Mouse (Mus musculus) thymus, adult 2 months (tissue): ENCODE results near the gene Ube2b. TPM values are rescaled to one million over a fixed set of nuclear protein-coding genes. Genes with fewer than 3 reads are reported as not detected.

Experiments
- DNase-seq: peaks from one replicate; pipeline ENCODE4 v3.0.0; 2021
- H3K27ac ChIP-seq: fragments of 200-500 bp; 2 replicates; pipeline ENCODE4 v1.5.1; 2012; ENCODE audit warnings: low read length, control low read depth; ENCODE audit not compliant: control insufficient read depth, insufficient read depth
- H3K27me3 ChIP-seq: fragments of 200-500 bp; 2 replicates; pipeline ENCODE4 v1.6.1; 2012; ENCODE audit warnings: mild to moderate bottlenecking, low read length, moderate library complexity, mixed read lengths; ENCODE audit not compliant: control insufficient read depth, insufficient read depth
- H3K36me3 ChIP-seq: fragments of 200-500 bp; 2 replicates; pipeline ENCODE4 v1.6.1; 2012; ENCODE audit warnings: mild to moderate bottlenecking, low read length, moderate library complexity; ENCODE audit not compliant: control insufficient read depth, insufficient read depth
- H3K4me1 ChIP-seq: fragments of 200-500 bp; replicated peaks from 2 replicates; pipeline ENCODE4 v1.6.1; 2012; ENCODE audit warnings: low read length; ENCODE audit not compliant: control insufficient read depth, insufficient read depth
- H3K4me3 ChIP-seq: fragments of 200-500 bp; 2 replicates; pipeline ENCODE4 v1.5.1; 2012; ENCODE audit warnings: mild to moderate bottlenecking, low read length, control low read depth, moderate library complexity; ENCODE audit not compliant: control insufficient read depth, insufficient read depth
- CTCF ChIP-seq: fragments of 200-500 bp; IDR thresholded peaks from 2 replicates; pipeline ENCODE4 v1.5.1; 2012; ENCODE audit warnings: mild to moderate bottlenecking, control low read depth, low read length, moderate library complexity, borderline replicate concordance; ENCODE audit not compliant: control insufficient read depth, poor library complexity, insufficient read depth; ENCODE audit errors: extremely low read depth
- POLR2A ChIP-seq: fragments of 200-500 bp; IDR thresholded peaks from 2 replicates; pipeline ENCODE4 v1.6.1; 2012; ENCODE audit warnings: mild to moderate bottlenecking, low read length, control low read depth, moderate library complexity; ENCODE audit not compliant: control insufficient read depth, poor library complexity, insufficient read depth; ENCODE audit errors: extremely low read depth
- WGBS: fragments of 180-500 bp; shearing (Covaris S2); methylation state at CpG from one replicate; pipeline ENCODE4 v1.1.7; 2018; 5-methylcytosine and 5-hydroxymethylcytosine counted together
- polyA plus RNA-seq: library from polyadenylated mRNA; depleted of rRNA; stranded (reverse); fragments of >200 nt; gene quantifications from 2 replicates; pipeline ENCODE4 v1.2.3, GENCODE M21; 2012

The Ube2b gene
- polyA plus RNA-seq, 1 experiment: 72.5 TPM

- WGBS: 91% methylated on average over 2 of the region's 2 CpGs
- Histone ChIP-seq H3K27ac (no peak overlapping the region), H3K36me3 (peaks cover 48% of the 10 kb centered on the region), H3K27me3 (no peaks in the 10 kb centered on the region), H3K4me1 (peaks cover 22% of the 10 kb centered on the region), H3K4me3 (no peak overlapping the region)
- TF ChIP-seq CTCF: no peak
- TF ChIP-seq POLR2A: no peak
- DNase-seq: no peak
Measured at GRCm38 (mm10) chr11:51969511-51969910, 31.1 kb downstream of the Ube2b start.

GRCm38 (mm10) chr11:51968896-51969295 lies 31.7 kb downstream of the Ube2b start:
- Histone ChIP-seq H3K4me3 (no peak overlapping the region), H3K27ac (peak overlapping the region; percentile 30; the same call in 1 of the 2 replicates), H3K27me3 (no peaks in the 10 kb centered on the region), H3K4me1 (peaks cover 23% of the 10 kb centered on the region), H3K36me3 (peaks cover 43% of the 10 kb centered on the region)
- TF ChIP-seq CTCF (no peak), POLR2A (no peak)
- 83% methylated on average over 9 of the region's 9 CpGs for WGBS
- no peak for DNase-seq

DNA sequence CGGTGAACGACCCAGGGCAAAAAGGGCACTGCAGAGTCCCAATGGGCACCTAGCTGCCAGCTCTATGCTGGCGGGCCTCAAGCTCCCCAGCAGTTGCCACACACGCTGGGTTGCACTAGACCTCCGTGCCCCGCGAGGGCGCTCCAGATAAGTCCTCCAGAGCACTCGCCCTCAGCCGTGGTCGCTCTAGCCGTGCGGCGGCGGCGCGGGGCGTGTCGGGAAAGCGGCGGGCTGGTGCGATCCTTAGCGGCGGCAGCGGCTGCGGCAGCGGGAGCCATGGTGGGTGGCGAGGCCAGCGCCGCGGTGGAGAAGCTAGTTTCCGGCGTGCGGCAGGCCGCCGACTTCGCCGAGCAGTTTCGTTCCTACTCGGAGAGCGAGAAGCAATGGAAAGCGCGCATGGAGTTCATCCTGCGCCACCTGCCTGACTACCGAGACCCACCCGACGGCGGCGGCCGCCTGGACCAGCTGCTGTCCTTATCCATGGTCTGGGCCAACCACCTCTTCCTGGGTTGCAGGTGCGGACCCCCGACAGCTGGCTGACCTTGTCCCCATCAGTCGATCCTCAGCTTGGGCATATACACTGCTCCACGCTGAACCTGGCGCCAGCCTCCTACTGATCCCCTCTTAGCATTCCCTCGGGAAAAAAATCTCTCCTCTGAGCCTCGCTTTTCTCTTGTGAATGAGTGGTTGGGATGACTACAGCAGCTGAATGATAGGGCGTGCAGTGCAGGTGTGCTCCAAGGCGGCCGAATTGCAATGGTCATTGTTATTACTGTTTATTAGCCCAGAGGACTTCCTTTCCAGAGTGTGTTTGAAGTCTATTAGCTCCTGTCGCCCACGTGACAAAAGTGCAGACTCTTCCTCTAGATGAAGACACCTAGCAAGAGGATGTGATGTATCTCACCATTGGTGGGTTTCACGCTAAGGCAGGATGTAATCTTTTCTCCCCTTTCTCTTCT lies 32.8 kb downstream of the Ube2b start, which contains the start of gene Cdkn2aipnl:
Gene Cdkn2aipnl (plus strand): TSS at position 219 of the 959 bp plus-strand sequence.
- TF ChIP-seq CTCF: peak; percentile 98
- 0 out of 2 replicates have a peak, but pooled peaks have one; percentile 49 for TF ChIP-seq POLR2A
- 1% methylated on average over 62 of the region's 63 CpGs for WGBS
- Histone ChIP-seq H3K27me3 (no peaks in the 10 kb centered on the region), H3K36me3 (peaks cover 31% of the 10 kb centered on the region), H3K4me1 (peaks cover 29% of the 10 kb centered on the region), H3K27ac (peak within 1 kb of the TSS; percentile 66), H3K4me3 (peak within 1 kb of the TSS; percentile 77)
- peak; percentile 99 for DNase-seq

GRCm38 (mm10) chr11:51966651-51967050 lies 33.9 kb downstream of the Ube2b start:
- TF ChIP-seq POLR2A (no peak), CTCF (no peak)

DNA sequence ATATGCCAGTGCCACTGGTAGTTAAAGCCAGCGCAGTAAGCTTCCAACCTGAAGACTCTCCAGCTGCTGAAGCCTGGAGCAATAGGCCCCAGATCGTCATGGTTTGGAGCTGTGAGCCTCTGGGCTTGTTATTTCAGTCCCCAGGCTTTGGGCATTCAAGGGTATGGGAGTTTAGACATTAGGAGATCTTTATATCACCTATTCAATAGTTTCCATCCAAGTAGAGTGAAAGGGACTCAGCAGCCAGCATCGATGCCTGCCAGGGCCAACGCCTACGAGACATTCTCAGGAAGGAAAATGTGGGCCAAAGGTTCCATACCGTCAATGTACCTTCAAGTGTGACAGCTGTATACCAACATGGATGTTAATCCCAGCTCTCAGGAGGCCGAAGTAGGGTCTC lies 38.3 kb downstream of the Ube2b start:
- no peak for DNase-seq
- Histone ChIP-seq H3K27ac (peak overlapping the region; percentile 92), H3K27me3 (no peaks in the 10 kb centered on the region), H3K4me1 (peaks cover 35% of the 10 kb centered on the region), H3K4me3 (peak overlapping the region; percentile 52), H3K36me3 (no peaks in the 10 kb centered on the region)
- TF ChIP-seq CTCF (no peak), POLR2A (no peak)
- WGBS: 71% methylated on average over 7 of the region's 7 CpGs

More at GRCm38 (mm10) chr11:51966651-51967050, 33.9 kb downstream of the Ube2b start:
- Histone ChIP-seq H3K27ac (no peak overlapping the region; the same call in 1 of the 2 replicates), H3K36me3 (peaks cover 20% of the 10 kb centered on the region), H3K4me1 (peaks cover 35% of the 10 kb centered on the region), H3K4me3 (no peak overlapping the region), H3K27me3 (no peaks in the 10 kb centered on the region)
- DNase-seq: no peak
- 92% methylated on average over 5 of the region's 5 CpGs for WGBS

DNA sequence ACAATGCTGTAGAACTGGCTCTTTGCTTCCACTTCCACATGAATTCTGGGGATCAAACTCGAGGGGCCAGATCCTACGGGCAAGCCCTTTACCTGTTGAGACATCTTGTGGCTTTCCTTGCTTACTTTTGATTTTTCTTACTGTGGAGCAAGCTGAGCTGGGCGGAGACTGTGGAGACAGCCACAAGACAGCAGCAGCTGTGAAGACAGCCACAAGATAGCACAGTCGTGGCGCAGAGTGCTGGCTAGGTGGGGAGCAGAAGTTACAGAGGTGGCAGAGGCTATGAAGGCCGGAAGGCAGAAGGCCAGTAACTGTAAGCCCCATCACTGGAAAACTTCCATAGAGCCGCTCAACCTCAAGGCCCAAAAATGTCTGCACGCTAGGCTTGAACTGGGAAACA lies 38.8 kb downstream of the Ube2b start:
- Histone ChIP-seq H3K27me3 (no peaks in the 10 kb centered on the region), H3K27ac (peak overlapping the region; percentile 92), H3K36me3 (no peaks in the 10 kb centered on the region), H3K4me1 (peaks cover 31% of the 10 kb centered on the region), H3K4me3 (peak overlapping the region; percentile 52)
- TF ChIP-seq POLR2A (peak; percentile 87), CTCF (no peak; the same call in 1 of the 2 replicates)
- WGBS: 7% methylated on average over 8 of the region's 8 CpGs
- peak; percentile 63 for DNase-seq
